Mouse (Mus musculus) lung, postnatal 14 days (tissue): ENCODE results near the gene Vmn1r103.
"Not testable (repeated sequence)": the region's sequence is repeated elsewhere in the genome, so short reads cannot be mapped to it uniquely, and the experiment has no call there.

Experiments used
- DNase-seq: peaks from one replicate; pipeline ENCODE4 v3.0.0; 2021

Vmn1r103 gene

DNA sequence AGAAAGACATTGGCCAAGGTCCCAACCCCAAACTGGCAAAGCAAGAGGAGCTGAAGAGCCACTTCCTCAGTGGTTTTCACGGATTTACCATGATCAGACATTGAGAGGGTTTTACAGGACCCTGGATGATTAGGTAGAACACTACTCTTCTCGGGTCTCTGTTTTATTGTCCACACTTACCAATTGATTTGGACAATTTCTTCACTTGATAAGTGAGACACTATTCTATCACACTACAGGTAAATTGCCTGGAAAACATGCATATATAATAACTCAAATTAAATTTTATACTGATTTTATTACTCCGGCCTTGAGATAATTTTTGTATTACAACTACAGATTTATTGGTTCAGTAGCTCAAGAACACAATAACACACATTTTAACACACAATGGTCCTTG lies at the start of gene Vmn1r103:
TSS of gene Vmn1r103 (minus strand) at position 101 of the 400 bp plus-strand sequence.
- not testable (repeated sequence) for DNase-seq

DNA sequence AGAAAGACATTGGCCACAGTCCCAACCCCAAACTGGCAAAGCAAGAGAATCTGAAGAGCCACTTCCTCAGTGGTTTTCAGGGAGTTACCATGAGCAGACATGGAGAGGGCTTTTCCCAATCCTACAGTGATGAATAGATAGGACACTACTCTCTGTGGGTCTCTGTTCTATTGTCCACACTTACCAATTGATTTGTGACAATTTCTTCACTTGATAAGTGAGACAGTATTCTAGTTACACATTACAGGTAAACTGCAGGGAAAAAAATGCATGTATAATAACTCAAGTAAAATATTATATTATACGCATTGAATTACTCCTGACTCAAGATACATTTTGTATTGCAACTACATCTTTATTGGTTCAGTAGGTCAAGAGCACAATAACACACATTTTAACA lies 35.3 kb upstream of the Vmn1r103 start, which contains the start of gene Gm5726:
TSS of gene Gm5726 (minus strand) at position 101 of the 400 bp plus-strand sequence.
- DNase-seq, result not testable (repeated sequence)

DNA sequence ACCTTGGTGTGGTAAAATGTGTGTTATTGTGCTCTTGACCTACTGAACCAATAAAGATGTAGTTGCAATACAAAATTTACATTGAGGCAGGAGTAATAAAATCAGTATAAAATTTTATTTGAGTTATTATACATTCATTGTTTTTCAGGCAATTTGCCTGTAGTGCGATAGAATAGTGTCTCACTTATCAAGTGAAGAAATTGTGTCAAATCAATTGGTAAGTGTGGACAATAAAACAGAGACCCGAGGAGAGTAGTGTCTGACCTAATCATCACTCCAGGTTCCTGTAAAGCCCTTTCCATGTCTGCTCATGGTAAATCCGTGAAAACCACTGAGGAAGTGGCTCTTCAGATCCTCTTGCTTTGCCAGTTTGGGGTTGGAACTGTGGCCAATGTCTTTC lies 23.2 kb upstream of the Vmn1r103 start, which contains the start of gene Vmn1r104:
TSS of gene Vmn1r104 (plus strand) at position 301 of the 400 bp plus-strand sequence.
- not testable (repeated sequence) for DNase-seq

DNA sequence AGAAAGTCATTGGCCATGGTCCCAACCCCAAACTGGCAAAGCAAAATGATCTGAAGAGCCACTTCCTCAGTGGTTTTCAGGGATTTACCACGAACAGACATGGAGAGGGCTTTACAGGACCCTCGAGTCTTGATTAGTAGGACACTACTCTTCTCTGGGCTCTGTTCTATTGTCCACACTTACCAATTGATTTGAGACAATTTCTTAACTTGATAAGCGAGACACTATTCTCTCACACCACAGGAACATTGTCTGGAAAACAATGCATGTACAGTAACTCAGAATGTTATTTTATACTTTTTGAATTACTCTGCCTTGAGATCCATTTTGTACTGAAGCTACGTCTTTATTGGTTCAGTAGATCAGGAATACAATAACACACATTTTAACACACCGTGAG lies 35.5 kb downstream of the Vmn1r103 start, which contains the start of gene Gm10670:
TSS of gene Gm10670 (minus strand) at position 101 of the 400 bp plus-strand sequence.
- DNase-seq, result not testable (repeated sequence)
